Mouse (Mus musculus) B cell, adult 62 days (primary cell): ENCODE results near the gene Gm21936. TPM values are rescaled to one million over a fixed set of nuclear protein-coding genes. Genes with fewer than 3 reads are reported as not detected.

Experiments used
- total RNA-seq: library from RNA; stranded (reverse); gene quantifications from 4 replicates; pipeline ENCODE4 v1.2.4, GENCODE M21; 2023

Gm21936 gene
- not detected in 4 replicates for total RNA-seq

GRCm38 (mm10) chr12:87795212-87795611 lies at the start of gene Gm21936:
Gm21936 (plus strand) TSS chr12:87795512.

GRCm38 (mm10) chr12:87775655-87776054 lies 19.7 kb upstream of the Gm21936 start, which contains the start of gene Gm21319:
Gm21319 (minus strand) TSS chr12:87775755.

GRCm38 (mm10) chr12:87816277-87816676 lies 21.0 kb downstream of the Gm21936 start, which contains the start of gene BB287469:
BB287469 (plus strand) TSS chr12:87816577.

GRCm38 (mm10) chr12:87842239-87842638 lies 46.9 kb downstream of the Gm21936 start, which contains the start of gene Gm2001:
Gm2001 (minus strand) TSS chr12:87842339.

Other genes starting within 250 kb of the Gm21936 start
- not detected in 4 replicates for gene Oog1, start 192.8 kb upstream of the Gm21936 start, total RNA-seq
- not detected in 4 replicates for gene Gm4027, start 176.6 kb upstream of the Gm21936 start, total RNA-seq
- not detected in 4 replicates for gene Gm16381, start 150.9 kb upstream of the Gm21936 start, total RNA-seq
- gene Gm21319, start 19.8 kb upstream of the Gm21936 start, total RNA-seq = not detected in 4 replicates
- not detected in 4 replicates for gene BB287469, start 21.1 kb downstream of the Gm21936 start, total RNA-seq
- gene Gm2001, start 46.8 kb downstream of the Gm21936 start, total RNA-seq = not detected in 4 replicates
- not detected in 4 replicates for gene Gm2016, start 78.6 kb downstream of the Gm21936 start, total RNA-seq
- not detected in 4 replicates for gene Gm2022, start 99.9 kb downstream of the Gm21936 start, total RNA-seq
- not detected in 4 replicates for gene Gm2035, start 124.3 kb downstream of the Gm21936 start, total RNA-seq
- gene Gm2042, start 158.6 kb downstream of the Gm21936 start, total RNA-seq = not detected in 4 replicates
- gene Gm2075, start 216.3 kb downstream of the Gm21936 start, total RNA-seq = not detected in 4 replicates
- gene Gm6803, start 223.3 kb downstream of the Gm21936 start, total RNA-seq = not detected in 4 replicates
- not detected in 4 replicates for gene Gm2056, start 231.5 kb downstream of the Gm21936 start, total RNA-seq